Mouse (Mus musculus) ovary, postnatal 36 days (tissue): ENCODE measurements at regions not wholly inside any gene's neighbourhood (a gene's known extent, or its start where the extent isn't known, plus 50 kb on each side); places are given as distances from the start of the nearest gene placed in this dataset.

Source experiments
- DNase-seq: peaks from one replicate; pipeline ENCODE4 v3.0.0; 2022; ENCODE audit warnings: low spot score, mixed read lengths

DNA sequence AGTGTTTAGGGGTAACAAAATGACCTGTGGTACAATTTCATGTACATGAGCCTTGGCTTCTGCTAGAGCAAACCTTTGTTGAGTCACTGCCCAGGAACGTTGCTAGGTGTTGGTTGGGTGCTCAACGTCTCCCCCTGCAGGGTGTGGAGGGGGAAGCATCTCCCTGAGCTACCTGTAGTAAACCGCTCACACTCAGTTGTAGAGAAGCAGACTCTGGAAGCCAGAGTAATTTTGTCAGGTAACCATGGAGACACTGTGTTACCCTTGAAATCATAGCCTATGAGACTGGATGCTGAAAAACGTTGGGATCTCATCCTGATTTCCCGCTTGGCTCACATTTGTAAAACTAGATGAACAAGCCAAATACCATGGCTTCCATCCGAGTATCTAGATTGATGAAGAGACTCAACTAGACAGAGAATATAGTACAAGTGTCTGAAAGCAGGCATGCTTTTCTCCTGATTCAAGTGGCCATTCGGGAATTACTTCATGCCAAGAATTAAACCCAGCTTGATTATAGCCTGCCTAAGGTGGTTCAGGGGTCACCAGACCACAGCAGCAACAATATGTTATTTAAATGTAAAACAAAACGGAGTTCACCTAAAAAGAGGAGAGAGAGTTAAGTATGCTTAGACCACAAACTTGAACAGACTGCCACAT is 63.7 kb upstream of the Ctla4 start:
- DNase-seq = peak; percentile 58

DNA sequence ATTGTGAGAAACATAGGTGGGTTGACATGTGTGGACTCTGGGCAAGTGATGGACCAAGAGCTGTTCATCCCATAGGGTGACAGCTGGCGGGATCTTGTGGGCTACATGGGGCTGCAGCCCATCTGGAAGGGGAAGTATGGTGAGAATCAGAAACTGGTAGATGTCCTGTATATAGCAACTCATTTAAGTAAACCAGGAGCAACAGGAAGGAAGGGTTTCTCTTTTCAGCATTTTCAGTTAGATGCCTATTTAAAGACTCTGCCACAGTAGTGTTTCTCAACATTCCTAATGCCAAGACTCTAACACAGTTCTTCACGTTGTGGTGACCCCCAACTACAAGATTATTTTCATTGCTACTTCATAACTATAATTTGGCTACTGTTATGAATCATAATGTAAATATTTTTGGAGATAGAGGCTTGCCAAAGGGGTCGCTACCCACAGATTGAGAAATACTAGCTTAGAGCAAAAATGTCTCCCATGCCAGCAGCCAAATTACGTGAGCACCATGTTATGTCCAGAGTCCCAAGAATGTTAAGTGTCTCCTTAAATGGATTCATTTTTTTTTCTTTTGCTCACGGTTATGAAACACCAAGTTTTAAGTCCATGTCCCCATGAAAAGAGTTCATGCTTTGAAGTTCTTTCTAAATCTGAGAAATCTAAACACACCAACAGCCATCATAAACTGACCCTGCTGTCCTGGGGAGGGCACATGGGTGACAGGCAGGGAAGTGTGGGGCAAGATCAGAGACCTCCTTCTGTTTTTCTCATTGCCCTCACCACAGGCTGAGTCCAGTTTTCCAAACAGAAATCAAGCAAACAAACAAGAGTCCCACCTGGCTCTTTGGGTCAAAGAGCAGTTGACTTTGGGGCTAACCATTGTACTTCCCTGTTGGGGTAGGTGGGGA is 62.3 kb upstream of the Ctla4 start:
- DNase-seq = no peak

DNA sequence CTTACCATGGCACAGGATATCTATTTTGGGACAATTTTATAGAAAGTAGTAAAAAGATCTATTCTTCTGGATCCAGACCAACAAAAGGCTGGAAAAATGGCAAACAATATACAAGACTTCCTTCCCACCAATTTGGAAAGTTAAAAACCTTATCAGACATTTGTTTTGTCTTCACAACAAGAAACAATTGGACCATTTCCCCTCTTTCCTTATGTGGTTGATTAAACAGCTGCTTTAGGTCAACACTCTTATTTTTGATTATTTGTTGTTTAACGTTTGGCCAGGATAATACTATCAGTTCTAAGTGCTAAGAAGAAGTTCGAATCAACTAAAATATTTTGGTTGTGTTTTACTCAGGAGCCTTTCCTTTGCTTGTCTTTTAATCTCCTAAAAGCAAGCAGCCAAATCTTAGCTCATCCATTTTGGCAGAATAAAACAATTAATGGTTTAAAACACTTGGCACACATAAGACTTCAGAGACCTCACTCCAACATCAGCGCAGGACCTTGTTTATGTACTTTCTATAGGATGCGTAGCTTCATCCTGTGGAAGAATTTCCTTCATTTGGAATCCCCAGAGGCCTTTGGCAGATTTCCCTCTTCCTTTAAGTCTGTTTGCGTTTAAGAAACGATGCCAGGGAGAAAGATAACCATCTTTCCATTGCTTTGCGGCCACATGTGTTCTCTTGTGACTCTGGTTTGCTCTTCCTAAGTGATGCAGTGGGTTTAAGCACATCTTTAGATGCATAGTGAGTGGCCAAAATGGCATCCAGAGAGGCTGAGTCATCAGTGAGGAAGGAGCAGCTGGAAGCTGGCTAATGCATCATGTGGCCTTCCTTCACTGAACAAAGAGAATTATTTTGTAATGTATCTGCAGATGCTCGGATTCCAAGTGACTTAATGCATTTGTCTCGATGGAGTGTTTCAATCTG is 61.3 kb upstream of the Ctla4 start:
- no peak for DNase-seq

DNA sequence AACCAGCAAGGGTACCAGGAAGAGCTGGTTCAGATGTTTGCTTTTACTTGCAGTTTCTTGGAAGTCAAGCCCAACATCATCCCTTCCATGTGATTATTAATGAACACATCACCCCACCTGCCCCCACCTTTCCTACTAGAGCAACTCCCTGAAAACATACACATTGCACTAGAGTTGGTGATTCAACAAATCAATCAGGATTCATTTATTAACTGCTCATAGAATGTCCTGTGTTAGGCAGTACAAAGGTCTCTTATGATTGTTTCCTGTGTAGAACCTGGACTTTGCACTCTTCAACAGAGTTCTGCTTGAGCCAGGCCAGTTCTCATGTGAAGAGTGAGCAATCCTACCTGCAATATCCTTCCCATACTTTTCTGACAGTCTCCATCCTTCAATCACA is 59.8 kb upstream of the Ctla4 start:
- DNase-seq = no peak

DNA sequence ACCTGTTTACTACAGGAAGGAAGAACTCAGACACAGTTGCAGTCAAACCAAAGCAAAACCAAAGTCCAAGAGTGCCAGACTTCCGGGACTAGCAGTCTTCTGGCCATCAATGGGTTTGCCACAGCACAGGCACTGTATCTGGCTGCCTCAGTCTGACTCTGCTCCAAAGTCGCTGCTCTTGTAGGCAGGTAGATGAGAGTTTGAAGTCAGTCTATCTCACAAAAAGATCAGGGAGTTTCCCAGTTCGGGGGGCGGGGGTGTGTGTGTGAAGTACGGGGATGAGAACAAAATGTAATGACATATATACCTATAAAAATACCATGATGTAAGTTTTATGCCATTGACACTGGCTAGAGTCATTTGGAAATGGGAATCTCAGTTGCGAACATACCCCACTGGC is 58.6 kb upstream of the Ctla4 start:
- no peak for DNase-seq

- no peak for DNase-seq
Observed at GRCm38 (mm10) chr1:60829849-60830248, 57.0 kb upstream of the Ctla4 start.

- DNase-seq = no peak
Observed at GRCm38 (mm10) chr1:60833668-60834067, 53.1 kb upstream of the Ctla4 start.
